Mouse (Mus musculus): ENCODE data around the gene Chp1.
"Not testable (repeated sequence)": the region's sequence is repeated elsewhere in the genome, so short reads cannot be mapped to it uniquely, and the experiment has no call there.

The Chp1 gene

GRCm38 (mm10) chr2:119547522-119548370 lies at the start of gene Chp1, which contains the start of gene Exd1:
TSS of gene Chp1 (plus strand) at chr2:119547697.
TSS of gene Exd1 (minus strand) at chr2:119547627.
- peak; percentile 96 for DNase-seq (ENCODE audit: low spot score)

- no peak for DNase-seq (ENCODE audit: low spot score)
These were observed 48.6 kb upstream of the Chp1 start for GRCm38 (mm10) chr2:119498859-119499258.

GRCm38 (mm10) chr2:119500965-119501652 lies 46.4 kb upstream of the Chp1 start:
- no peak for DNase-seq (ENCODE audit: low spot score)

GRCm38 (mm10) chr2:119507108-119507507 lies 40.4 kb upstream of the Chp1 start:
- DNase-seq (ENCODE audit: low spot score): no peak

- DNase-seq (ENCODE audit: low spot score): not testable (repeated sequence)
These were observed 39.0 kb upstream of the Chp1 start for GRCm38 (mm10) chr2:119508518-119508917.

- DNase-seq (ENCODE audit: low spot score): no peak
These were observed 36.6 kb upstream of the Chp1 start for GRCm38 (mm10) chr2:119510856-119511255.

- peak; percentile 21 for DNase-seq (ENCODE audit: low spot score)
These were observed 35.2 kb upstream of the Chp1 start for GRCm38 (mm10) chr2:119512292-119512691.

GRCm38 (mm10) chr2:119514026-119514522 lies 33.4 kb upstream of the Chp1 start:
- DNase-seq (ENCODE audit: low spot score): no peak

GRCm38 (mm10) chr2:119516811-119517210 lies 30.7 kb upstream of the Chp1 start:
- DNase-seq (ENCODE audit: low spot score): no peak

GRCm38 (mm10) chr2:119520550-119520949 lies 26.9 kb upstream of the Chp1 start:
- DNase-seq (ENCODE audit: low spot score): no peak

- no peak for DNase-seq (ENCODE audit: low spot score)
These were observed 23.7 kb upstream of the Chp1 start for GRCm38 (mm10) chr2:119523836-119524235.

GRCm38 (mm10) chr2:119525422-119525821 lies 22.1 kb upstream of the Chp1 start:
- DNase-seq (ENCODE audit: low spot score): no peak

- DNase-seq (ENCODE audit: low spot score): no peak
These were observed 8.7 kb upstream of the Chp1 start for GRCm38 (mm10) chr2:119538802-119539201.

GRCm38 (mm10) chr2:119542106-119542505 lies 5.4 kb upstream of the Chp1 start:
- peak; percentile 51 for DNase-seq (ENCODE audit: low spot score)

GRCm38 (mm10) chr2:119543656-119544055 lies 3.8 kb upstream of the Chp1 start:
- DNase-seq (ENCODE audit: low spot score): no peak

GRCm38 (mm10) chr2:119546848-119547521 lies 512 bp upstream of the Chp1 start:
- DNase-seq (ENCODE audit: low spot score): peak; percentile 92

- peak; percentile 17 for DNase-seq (ENCODE audit: low spot score)
These were observed 819 bp downstream of the Chp1 start for GRCm38 (mm10) chr2:119548371-119548660.

GRCm38 (mm10) chr2:119548691-119549090 lies 1.2 kb downstream of the Chp1 start:
- DNase-seq (ENCODE audit: low spot score): no peak

- DNase-seq (ENCODE audit: low spot score): peak; percentile 23
These were observed 2.2 kb downstream of the Chp1 start for GRCm38 (mm10) chr2:119549678-119550077.

GRCm38 (mm10) chr2:119558039-119558438 lies 10.5 kb downstream of the Chp1 start:
- DNase-seq (ENCODE audit: low spot score): no peak

GRCm38 (mm10) chr2:119558737-119559340 lies 11.3 kb downstream of the Chp1 start:
- DNase-seq (ENCODE audit: low spot score): no peak

- no peak for DNase-seq (ENCODE audit: low spot score)
These were observed 14.3 kb downstream of the Chp1 start for GRCm38 (mm10) chr2:119561794-119562193.

All from c-Kit-positive CD71-positive TER-119-positive erythroid progenitor cells, embryonic 14.5 days (primary cell).